Mouse (Mus musculus) spleen, postnatal 14 days (tissue): ENCODE results near the gene Ckm.

ENCODE experiments used
- DNase-seq, 2 experiments: peaks; one replicate each; pipeline ENCODE4 v3.0.0; 2021 to 2022; ENCODE audit warnings: low spot score in 2 of 2

The Ckm gene

GRCm38 (mm10) chr7:19388699-19389413, 15.7 kb upstream of the Ckm start:
- no peak for DNase-seq

DNA sequence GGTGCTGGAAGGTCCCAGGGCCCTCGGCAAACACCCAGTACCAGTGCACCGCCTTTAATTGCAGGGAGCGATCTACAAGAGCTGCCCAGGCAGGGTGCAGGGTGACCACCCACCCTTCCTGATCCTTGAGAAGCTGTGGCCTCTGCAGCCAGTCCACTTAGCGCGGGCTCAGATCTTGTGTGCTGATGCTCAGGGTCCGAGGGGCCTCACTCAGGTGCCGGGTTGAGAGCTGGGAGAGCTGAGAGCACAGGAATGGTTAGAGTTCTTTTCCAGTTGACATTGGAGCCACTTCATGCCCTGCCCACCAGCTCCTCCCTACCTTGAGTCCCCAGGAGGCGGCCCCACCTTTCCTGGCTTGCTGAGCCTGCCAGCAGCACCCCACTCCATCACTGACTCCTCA, 10.1 kb upstream of the Ckm start:
- DNase-seq: no peak

DNA sequence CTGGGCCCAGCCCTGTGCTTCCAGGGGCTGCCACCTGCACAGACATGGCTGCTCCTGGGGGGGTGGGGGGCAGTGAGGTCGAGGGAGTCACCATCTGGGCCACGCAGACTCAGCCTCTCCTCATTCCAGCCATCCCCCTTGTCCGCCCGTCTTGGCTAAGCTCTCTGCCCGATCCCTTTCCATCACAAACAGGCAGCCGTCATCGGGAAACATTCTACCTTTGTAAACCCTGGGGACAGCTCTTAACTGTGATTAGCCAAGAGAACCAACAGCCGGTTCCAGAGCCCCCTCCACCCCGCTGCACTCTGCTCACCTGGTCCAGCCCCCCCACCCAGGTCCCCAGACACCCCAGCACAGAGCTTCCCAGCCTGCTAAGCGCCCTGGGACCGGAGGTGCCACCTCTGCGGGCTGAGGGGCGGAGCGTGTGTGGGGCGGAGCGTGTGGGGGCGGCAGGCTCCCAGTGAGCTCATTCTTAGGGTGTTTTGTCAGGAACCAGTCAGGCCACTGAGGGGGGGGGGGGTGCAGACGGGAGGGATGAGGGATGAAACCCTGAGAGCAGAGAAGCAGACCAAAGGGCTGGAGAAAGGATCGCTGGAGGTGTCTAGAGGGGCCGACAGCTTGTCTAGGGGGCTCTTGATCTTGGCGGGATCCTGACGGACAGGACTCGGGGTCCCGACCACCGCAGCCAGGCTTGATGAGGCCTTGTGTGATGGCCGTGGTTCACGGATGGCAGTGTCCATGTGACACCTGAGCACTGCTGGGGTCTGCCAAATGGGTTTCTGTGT, 4.9 kb upstream of the Ckm start:
- no peak for DNase-seq

DNA sequence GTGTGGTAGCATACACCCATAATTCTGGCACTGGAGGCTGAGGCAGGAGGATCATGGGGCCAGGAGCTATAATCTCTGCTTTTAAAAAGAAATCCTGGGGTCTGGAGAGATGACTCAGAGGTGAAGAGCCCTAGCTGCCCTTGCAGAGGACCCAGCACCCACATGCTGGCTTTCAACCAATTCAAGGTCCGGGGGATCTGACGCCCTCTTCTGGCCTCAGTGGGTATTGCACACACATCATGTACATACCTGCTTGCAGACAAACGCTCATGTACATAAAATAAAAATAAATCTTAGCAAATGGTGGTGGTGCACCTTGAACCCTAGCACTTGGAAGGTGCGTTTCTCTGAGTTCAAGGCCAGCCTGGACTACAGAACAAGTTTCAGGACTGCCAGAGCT, 3.6 kb upstream of the Ckm start:
- no peak for DNase-seq

DNA sequence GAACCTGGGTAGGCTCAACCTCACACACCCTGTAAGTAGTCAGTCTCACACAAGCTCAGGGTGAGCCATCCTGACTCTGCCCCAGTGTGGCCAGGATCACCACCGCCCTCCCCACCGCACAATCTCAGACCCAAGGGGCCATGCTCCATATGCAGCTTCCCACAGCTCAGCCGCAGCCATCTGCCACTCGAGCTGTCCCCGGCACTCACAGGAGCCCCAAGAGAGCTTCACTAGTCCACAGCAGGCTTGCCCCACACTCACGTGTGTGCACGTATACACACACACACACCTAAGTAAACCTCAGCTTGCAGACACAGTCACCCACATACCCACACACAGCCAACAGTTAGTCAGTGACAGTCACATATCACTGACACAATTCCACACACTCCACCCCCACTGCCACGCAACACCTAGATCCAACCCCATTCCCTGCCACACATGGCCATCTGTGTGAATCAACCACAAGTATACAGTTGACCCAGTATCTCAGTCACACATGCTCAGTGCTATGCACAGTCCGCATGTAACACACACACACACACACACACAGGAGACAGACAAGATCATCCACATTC, 2.0 kb upstream of the Ckm start:
- DNase-seq: no peak

- peak; percentile 62 to 63 for DNase-seq
These were observed 762 bp upstream of the Ckm start, which contains the start of gene Klc3 for GRCm38 (mm10) chr7:19403731-19404296. TSS of gene Klc3 (minus strand) at chr7:19404104.

DNA sequence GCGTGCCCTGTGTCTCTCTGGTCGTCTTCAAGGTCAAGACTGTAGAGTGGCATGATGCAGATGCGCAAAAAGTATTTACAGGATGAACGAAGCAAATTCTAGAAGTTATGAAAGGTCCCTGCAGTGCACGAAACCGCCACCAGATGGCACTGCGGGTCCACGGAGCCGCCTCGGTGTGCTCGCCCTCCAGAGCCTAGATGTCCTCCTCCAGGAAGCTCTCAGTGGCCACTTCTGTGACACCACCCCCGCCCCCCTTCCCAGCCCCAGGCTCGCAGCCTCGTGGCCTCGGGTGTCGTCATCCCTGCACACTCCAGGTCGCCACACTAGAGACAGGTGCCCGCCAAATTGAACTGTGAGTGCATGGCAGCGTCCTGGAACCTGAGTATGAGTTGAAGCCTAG, 841 bp downstream of the Ckm start:
- DNase-seq: peak; percentile 67 to 79

DNA sequence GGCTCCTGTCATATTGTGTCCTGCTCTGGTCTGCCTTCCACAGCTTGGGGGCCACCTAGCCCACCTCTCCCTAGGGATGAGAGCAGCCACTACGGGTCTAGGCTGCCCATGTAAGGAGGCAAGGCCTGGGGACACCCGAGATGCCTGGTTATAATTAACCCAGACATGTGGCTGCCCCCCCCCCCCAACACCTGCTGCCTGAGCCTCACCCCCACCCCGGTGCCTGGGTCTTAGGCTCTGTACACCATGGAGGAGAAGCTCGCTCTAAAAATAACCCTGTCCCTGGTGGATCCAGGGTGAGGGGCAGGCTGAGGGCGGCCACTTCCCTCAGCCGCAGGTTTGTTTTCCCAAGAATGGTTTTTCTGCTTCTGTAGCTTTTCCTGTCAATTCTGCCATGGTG, 5.2 kb downstream of the Ckm start:
- DNase-seq: no peak

DNA sequence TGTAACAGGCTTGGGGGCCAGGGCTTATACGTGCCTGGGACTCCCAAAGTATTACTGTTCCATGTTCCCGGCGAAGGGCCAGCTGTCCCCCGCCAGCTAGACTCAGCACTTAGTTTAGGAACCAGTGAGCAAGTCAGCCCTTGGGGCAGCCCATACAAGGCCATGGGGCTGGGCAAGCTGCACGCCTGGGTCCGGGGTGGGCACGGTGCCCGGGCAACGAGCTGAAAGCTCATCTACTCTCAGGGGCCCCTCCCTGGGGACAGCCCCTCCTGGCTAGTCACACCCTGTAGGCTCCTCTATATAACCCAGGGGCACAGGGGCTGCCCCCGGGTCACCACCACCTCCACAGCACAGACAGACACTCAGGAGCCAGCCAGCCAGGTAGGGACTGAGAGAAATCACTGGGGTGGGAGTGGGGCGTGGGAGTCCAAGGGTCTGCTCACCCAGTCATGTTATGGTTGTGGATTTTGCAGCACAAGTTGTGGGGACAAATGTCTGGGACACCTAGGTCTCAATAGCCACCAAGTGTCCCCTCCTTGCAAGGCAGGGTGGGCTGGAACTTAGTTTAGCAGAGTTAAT, 6.3 kb downstream of the Ckm start:
- DNase-seq: no peak

GRCm38 (mm10) chr7:19411783-19412182, 7.2 kb downstream of the Ckm start:
- DNase-seq: no peak

GRCm38 (mm10) chr7:19413525-19413924, 8.9 kb downstream of the Ckm start:
- DNase-seq: no peak

GRCm38 (mm10) chr7:19416590-19416989, 12.0 kb downstream of the Ckm start:
- DNase-seq: no peak

GRCm38 (mm10) chr7:19420121-19420520, 15.5 kb downstream of the Ckm start:
- DNase-seq: no peak

DNA sequence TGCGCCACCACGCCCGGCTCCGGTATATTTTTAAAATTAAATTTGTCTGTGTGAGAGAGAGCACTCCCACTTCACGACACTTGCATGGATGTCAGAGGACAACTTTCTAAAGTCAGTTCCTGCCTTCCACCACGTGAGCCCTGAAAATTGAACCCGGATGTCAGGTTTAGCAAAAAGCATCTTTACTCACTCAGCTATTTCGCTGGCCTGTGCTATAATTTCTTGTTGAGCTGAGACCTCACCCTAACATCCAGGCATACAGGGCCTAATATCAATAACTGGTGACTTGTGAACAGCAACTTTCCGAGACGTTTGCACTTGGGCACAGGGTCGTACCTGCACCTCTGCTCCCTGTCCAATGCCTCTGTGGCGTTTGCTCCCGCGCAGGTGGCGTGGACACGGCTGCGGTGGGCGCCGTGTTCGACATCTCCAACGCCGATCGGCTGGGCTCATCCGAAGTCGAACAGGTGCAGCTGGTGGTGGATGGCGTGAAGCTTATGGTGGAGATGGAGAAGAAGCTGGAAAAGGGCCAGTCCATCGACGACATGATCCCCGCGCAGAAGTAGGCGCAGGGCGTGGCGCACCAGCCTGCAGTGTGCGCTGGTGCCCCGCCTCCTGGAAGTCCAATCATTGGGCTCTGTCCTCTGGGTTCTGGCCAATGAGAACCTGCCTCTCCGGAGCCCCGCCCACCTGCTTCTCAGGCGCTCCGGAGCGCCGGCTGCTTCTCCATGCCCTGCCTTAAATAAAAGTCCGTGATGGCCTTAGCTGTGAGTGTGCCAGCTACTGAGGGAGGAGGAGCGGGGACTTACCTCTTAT, 16.5 kb downstream of the Ckm start:
- peak; percentile 62 to 70 for DNase-seq

DNA sequence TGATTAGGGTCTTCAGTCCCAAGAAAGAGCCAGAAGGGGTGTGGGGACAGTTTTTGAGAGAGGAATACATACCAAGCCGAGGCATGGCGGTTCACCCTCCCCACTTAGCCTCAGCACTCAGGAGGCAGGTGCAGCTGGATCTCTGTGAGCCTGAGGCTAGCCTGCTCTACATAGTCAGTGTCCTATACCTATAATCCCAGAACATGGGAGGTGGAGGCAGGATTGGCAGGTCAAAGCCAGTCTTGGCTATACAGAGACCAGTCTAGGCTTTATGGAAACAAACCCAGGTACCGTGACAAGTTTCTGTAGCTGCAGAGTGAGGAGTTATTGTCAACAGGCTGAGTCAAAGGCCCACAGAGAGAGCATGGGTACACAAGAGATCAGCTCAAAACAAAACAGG, 18.5 kb downstream of the Ckm start:
- DNase-seq: no peak

DNA sequence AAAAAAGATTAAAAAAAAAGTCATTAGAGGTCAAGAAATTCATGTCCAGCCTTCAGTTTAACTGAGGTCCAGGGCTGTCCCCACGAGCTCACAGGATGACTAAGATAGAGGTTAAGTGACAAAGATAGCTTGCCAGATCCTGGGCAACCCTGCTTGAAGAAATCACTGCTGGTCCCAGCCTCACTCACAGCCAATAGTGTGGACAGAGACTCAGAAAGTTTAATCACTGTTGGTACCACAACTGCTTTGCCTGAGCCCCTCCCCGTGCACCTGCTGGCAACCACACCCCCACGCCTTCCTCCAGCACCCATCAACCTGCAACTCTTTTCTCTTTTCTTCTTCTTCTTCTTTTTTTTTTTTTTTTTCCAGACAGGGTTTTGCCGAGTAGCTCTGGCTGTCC, 19.5 kb downstream of the Ckm start:
- no peak for DNase-seq

DNA sequence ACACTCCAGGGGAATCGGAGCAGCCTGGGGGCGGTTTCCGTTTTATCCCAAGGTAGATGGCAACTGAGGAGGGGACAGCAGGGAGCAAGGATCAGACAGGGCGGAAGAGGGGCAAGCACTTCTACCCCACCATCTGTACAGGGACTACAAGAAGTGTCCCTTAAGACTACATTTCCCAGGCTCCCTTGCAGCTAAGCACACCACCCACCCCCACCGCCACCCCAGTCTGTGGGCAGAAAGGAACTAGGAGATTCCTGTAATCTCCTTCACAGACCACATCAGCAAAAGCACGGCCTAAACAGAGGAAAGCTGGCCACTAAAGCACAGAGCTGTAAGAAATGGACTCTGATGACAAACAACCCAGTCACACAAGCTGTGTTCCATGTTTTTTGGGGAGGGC, 21.8 kb downstream of the Ckm start:
- DNase-seq: no peak

DNA sequence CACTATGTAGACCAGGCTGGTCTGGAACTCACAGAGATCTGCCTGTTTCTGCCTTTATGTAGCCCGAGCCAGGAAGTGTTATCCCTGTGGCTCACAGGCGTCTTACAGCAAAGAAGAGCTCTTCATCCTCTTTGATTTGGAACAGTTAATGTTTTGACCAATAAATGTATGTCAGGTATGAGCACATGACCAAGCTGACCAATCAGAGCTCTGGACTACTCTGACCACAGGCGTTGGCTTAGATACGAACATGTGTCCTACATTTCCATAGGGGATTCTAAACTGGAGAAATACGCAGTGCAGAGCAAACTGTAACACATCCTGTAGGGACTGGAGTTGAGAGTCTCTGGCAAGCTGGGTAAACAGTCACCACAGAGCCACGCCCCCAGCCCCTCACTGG, 22.3 kb downstream of the Ckm start:
- no peak for DNase-seq

DNA sequence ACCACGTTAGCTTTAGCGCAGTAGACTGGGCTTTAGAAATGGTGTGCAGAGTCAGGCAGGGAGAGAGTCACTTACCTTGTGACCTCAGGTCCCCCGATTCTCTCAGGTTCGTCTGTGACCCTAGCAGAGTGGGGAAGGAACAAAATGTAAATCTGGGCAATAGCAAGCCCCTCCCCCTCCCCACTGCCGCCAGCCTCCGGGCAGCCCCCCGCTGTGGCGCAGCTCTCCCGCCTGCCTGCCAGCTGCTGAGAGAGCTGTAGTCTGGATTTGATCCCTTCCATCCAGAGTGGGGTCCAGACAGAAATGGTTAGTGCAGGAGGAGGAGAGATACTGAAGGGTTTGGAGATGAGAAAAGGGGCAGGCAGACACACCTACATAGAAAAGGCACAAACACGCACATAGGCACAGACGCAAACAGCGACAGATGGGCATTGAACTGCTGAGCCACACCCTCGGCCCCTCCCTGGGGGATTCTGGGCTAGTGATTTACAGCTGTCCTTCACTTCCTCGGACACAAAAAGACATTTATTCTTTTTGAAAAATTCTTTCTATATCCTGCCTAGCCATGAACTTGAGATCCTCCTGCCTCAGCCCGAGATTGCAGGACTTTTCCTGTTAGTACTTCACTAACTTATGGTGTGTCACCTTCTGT, 23.5 kb downstream of the Ckm start:
- no peak for DNase-seq

DNA sequence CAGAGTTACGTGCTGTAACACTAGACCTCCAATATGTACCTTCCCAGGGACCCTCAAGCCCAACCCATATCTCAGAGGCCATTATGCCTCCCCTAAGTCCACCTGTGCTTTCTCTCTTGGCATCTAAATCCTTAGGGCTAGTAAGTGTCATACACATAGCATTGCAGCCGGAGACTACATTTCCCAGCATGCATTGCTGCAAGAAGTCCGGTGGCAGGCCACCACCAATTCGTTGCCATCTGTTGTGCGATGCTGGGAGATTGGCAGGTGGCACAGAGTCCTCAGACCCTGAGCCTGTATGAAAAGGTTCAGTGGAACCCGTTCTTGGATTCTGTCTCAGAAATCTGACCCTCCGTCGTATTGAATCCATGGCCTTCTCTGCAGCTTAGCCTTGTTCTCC, 25.1 kb downstream of the Ckm start:
- DNase-seq: no peak

- no peak for DNase-seq
These were observed 25.8 kb downstream of the Ckm start for GRCm38 (mm10) chr7:19430402-19430801.
